Mouse (Mus musculus) regulatory T cell (primary cell): Measurements from ENCODE around the gene Phf1.

Experiments
- in situ Hi-C: fragments of 300-600 bp; cut with MboI, MseI; formaldehyde crosslinking; loops from one replicate; pipeline ENCODE4 v1.15.1; 2025; ENCODE audit warnings: high pct_unique_total_duplicates

Phf1 gene

DNA sequence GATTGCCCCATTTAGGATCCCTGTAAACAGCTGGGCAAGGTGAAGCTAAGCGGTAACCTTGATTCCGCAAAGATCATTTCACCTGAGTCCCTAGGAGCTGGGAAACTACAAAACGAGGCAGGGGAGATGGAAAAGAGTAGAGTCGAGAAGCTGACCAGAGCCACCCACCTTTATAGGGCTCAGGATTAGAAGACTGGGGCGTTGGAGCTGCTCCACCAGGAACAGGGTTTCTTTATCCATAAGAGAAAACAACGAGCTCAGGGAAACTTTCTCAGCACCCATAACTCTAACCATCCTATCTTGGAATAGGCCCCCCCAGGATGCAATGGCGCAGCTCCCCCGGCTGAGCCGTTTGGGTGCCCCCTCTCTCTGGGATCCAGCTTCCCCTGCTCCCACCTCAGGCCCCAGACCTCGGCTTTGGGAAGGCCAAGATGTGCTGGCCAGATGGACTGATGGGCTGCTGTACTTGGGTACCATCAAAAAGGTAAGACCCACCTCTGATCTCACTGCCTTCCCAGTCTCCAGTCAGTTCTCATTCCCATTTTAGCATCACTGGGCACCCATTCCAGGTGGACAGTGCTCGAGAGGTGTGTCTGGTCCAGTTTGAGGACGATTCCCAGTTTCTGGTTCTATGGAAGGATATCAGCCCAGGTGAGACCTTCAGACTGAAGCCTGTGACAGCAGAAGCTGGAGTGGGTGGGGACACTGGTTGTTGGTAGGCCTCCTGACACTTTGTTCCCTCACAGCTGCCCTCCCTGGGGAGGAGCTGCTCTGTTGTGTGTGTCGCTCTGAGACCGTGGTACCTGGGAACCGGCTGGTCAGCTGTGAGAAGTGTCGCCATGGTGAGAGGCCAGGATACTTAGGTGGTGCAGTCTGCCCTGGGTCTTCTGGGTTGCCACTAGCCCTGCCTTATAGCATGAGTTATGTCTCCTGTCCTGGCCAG lies 1.3 kb downstream of the Phf1 start:
- in situ Hi-C loops, result no loop called here

GRCm38 (mm10) chr17:26935027-26935426 lies 2.2 kb downstream of the Phf1 start:
- in situ Hi-C loops, result no loop called here

- in situ Hi-C loops, result no loop called here
Observed at GRCm38 (mm10) chr17:26936453-26936852, 3.6 kb downstream of the Phf1 start.

- in situ Hi-C loops, result no loop called here
Observed at GRCm38 (mm10) chr17:26936921-26937695, 4.3 kb downstream of the Phf1 start.

GRCm38 (mm10) chr17:26937883-26938695 lies 5.2 kb downstream of the Phf1 start:
- in situ Hi-C loops, result no loop called here

DNA sequence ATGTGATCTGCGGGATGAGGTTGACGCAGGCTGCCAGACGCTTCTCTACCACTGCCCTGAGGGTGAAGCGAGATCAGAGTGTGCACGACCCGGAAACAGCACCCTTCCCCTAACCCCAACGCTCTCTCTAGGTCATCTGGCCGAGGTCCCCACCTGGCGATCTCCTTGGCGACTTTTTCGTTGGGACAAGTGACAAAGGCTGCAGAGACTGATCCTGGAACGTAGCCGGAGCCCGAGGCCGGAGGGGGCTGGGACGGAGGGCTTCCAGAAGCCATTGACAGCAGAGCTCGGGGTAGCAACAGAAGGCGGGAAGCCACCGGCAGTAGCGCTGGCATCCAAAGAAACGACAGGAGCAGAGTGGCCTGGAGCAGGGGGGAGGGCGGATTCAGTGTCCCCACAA lies 5.9 kb downstream of the Phf1 start:
- in situ Hi-C loops, result no loop called here

DNA sequence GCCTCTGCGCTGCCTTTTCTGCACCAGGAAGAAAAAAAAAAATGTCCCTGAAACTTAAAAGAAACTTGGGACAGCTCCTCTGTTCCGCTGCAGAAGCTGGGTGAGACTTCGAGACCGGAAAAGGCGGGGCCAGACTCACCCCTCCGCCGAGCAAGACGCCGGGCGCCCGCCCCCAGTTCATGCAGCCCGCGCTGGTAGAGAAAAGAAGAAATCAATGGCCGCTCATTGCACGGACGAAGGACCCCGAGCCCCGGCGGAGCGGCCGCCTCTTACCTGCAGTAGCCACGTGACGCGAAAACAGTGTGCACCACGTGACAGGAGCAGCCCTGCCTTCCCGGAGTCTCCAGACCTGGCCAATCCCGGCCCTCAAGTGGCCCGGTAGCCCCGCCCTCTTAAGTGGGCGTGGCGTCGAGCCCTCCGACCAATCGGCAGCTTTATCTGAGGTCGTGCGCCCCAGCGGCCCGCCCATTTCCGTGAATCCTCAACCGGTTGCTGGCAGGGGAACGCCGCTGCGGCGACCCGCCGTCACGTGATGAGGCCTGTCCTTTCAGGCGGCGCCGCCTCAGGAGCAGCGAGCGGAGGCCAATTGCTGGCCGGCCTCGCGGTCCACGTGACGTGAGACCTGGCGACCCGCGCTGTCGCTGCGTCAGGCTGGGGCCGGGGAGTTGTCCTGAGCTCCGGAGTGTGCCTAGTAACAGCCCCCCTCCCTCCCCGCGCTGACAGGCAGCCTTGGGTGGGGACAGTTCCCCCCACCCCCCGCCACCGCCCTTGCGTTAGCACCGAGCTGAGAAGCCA lies 6.5 kb downstream of the Phf1 start, which contains the start of gene Cuta:
Cuta (minus strand) TSS at position 392 of the 795 bp plus-strand sequence.
- in situ Hi-C loops, result no loop called here

DNA sequence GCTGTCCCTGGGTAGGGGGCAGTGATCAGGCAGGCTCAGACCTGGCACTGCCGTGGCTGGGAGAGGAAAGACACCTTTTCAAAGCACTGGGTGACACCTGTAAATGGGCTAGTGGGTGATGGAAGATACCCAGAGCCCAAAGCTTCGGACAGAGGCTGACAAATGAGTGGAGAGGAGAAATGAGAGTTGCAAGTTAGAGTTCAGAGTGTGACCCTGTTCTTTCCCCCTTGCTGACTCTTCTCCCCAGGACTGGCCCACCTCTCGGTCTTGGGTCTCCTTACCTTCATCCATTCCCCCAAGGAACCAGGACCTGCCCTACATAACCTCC lies 7.1 kb downstream of the Phf1 start:
- in situ Hi-C loops, result no loop called here

DNA sequence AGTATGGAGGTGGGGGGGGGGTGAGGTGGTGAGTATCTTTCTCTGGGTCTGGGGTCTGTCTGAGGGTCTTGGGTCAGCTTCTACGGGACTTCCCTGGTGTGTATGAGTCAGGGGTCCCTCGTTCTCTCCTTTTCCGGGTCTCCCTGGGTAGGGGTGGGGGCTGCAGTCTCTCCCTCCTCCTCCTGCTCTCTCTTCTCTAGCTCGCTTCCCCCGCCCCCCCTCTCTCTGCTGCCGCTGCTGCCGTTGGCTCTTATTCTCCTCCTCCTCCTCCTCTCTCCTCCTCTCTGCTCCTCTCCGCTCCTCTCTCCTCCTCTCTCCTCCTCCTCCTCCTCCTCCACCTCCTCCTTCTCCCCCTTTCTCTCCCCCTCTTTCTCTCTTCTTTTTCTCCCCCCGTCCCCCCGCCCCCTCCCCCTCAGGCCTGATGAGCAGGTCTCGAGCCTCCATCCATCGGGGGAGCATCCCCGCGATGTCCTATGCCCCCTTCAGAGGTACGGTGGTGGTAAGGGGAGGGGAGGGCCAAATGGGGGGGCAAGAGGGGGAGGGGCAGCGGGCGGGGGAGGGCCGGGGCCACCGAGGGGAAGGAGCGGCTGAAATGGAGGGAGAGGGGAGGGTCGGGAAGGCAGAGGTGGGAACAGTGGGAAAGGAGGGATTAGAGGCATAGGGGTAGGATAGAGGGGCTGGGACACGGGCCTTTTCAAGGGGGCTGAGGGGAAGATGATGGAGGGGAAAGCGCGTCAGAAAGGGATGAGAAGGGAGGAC lies 8.4 kb downstream of the Phf1 start, which contains the start of gene Syngap1:
Syngap1 (plus strand) TSS at position 223 of the 759 bp plus-strand sequence.
- in situ Hi-C loops, result no loop called here

- in situ Hi-C loops, result no loop called here
Observed at GRCm38 (mm10) chr17:26941841-26942570, 9.2 kb downstream of the Phf1 start.

GRCm38 (mm10) chr17:26945824-26946495 lies 13.1 kb downstream of the Phf1 start:
- in situ Hi-C loops, result no loop called here

DNA sequence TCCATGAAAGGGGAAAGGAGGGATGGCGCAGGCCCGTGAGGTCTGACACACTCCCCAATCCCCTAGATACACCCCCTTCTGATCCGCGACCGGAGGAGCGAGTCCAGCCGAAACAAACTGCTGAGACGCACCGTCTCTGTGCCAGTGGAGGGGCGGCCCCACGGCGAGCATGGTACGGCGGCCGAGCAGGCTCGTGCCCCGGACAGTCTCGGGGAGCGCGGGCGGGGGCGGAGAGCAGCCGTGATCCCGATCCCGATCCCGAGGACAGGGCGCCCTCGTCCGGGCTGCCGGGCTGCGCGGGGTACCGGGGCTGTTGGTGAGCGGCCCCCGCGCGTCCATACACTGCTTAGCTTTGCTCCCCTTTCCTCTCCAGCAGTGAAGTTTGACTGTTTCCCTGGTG lies 13.7 kb downstream of the Phf1 start:
- in situ Hi-C loops, result no loop called here

DNA sequence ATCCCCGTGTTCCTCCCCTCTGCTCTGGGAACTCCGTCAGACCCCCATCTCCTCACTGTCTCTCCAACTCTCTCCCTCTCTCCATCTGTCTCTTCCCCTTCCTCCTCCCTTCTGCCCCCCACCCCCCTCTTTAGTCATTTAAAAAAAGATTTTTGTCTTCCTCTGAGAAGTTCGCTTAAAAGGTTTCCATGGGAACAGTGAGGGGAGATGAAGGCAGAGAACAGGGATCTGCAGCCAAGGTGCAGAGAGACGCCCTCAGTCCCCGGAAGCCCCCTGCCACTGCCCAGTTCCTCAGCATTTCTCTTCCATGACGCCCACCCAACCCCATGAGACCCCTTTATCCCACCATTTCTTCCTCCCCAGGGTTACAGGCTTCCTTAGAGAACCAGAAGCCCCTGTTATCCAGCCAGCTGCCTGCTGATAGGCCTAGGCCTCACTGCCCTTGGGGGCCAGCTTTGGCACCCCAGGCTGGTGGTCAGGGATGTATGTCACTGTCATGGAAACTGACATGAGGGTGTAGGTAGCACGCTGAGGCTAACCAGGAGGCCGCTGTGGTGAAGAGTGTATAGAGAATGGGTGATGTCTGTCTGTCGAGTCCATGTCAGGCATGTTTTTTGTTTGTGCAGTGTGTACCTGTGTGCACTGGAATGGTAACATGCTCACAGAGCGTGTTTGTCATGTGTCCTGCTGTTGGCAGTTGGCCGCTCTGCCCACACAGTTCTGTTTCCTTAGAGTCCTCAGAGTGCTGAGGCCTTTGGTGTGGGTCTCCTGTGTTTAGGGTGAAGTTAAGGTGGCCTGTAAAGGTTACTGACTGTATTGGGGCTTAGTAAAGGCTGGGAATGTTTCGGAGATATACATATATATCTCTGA lies 14.6 kb downstream of the Phf1 start:
- in situ Hi-C loops, result no loop called here

GRCm38 (mm10) chr17:26948316-26949050 lies 15.6 kb downstream of the Phf1 start:
- in situ Hi-C loops, result no loop called here

- in situ Hi-C loops, result no loop called here
Observed at GRCm38 (mm10) chr17:26949051-26949577, 16.3 kb downstream of the Phf1 start.

DNA sequence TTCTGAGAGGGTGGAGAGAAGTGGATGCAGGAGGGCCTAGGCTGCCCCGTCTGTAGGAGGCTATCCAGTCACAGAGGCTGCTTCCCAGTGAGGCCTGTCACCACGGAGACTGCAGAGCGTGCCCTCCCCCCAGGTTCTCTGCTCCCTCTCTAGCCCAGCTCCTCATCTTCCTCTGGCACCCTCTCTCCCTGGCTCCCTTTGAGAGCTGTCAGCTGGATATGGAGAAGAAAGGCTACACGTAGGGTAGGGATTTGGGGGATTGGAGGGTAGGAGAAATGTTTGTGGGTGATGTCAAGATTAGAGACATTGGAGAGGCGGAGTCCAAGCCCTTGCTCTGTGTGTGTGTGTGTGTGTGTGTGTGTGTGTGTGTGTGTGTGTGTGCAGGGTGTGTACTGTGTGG lies 17.0 kb downstream of the Phf1 start:
- in situ Hi-C loops, result loop anchor here (10.0 kb wide), 1 partner anchor 1935 kb away; the partner anchor contains the start of genes Cramp1l and Ift140
